Mouse (Mus musculus) lung, adult 2 months (tissue): ENCODE results near the gene Eefsec.

Experiments used
- CTCF ChIP-seq: fragments of 200-500 bp; IDR thresholded peaks from 2 replicates; pipeline ENCODE4 v1.5.1; 2011; ENCODE audit warnings: mild to moderate bottlenecking, low read length, control low read depth; ENCODE audit not compliant: insufficient read depth
- POLR2A ChIP-seq: fragments of 200-500 bp; IDR thresholded peaks from 2 replicates; pipeline ENCODE4 v1.6.1; 2011; ENCODE audit warnings: low read depth, mild to moderate bottlenecking, control low read depth, low read length, borderline replicate concordance; ENCODE audit errors: extremely low read depth

- TF ChIP-seq POLR2A (no peak), CTCF (no peak)
These were observed 8.2 kb upstream of the Eefsec start for GRCm38 (mm10) chr6:88454545-88454944.
